Mouse (Mus musculus): ENCODE results near the gene Hbq1a.
"Not testable (repeated sequence)": the region's sequence is repeated elsewhere in the genome, so short reads cannot be mapped to it uniquely, and the experiment has no call there.

Gene Hbq1a

DNA sequence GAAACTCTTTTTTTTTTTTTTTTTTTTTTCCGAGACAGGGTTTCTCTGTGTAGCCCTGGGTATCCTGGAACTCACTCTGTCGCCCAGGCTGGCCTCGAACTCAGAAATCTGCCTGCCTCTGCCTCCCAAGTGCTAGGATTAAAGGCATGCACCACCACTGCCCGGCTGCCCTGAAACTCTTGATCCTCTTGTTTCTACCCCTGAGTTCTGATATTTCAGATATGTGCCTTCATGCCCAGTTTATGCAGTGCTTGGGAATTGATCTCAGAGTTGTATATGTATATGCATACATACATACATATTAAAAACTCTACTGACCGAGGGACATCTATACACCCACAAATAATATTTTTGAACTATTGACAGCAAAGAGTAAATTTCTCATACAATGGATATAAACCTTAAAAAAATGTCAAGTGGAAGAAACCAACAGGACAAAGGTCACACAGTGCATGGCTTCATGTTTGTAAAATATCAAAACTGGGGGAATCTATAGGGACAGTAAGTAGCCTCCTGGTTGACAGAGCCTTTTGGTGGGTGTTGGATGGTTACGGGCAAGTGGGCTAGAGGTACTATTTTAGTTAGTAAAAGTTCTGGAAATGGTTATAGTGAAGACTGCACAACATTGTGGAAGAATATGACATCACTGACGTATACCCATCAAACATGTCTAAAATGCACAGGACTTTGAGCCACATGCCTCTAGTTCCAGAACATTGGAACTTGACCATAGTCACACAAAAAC is 14.7 kb upstream of the Hbq1a start:
- no peak for DNase-seq (ENCODE audit: low spot score in 2 of 2)

- not testable (repeated sequence) for DNase-seq (ENCODE audit: low spot score in 2 of 2)
Observed at GRCm38 (mm10) chr11:32285887-32286286, 14.0 kb upstream of the Hbq1a start.

GRCm38 (mm10) chr11:32286695-32287492 is 13.0 kb upstream of the Hbq1a start, which contains the start of gene Hbq1b:
TSS of gene Hbq1b (plus strand) at chr11:32286965.
- DNase-seq (ENCODE audit: low spot score in 2 of 2): peak; percentile 82 to 88

GRCm38 (mm10) chr11:32287493-32287825 is 12.4 kb upstream of the Hbq1a start:
- DNase-seq (ENCODE audit: low spot score in 2 of 2): no peak

GRCm38 (mm10) chr11:32292819-32293218 is 7.0 kb upstream of the Hbq1a start:
- not testable (repeated sequence) for DNase-seq (ENCODE audit: low spot score in 2 of 2)

GRCm38 (mm10) chr11:32293479-32293878 is 6.4 kb upstream of the Hbq1a start:
- not testable (repeated sequence) for DNase-seq (ENCODE audit: low spot score in 2 of 2)

DNA sequence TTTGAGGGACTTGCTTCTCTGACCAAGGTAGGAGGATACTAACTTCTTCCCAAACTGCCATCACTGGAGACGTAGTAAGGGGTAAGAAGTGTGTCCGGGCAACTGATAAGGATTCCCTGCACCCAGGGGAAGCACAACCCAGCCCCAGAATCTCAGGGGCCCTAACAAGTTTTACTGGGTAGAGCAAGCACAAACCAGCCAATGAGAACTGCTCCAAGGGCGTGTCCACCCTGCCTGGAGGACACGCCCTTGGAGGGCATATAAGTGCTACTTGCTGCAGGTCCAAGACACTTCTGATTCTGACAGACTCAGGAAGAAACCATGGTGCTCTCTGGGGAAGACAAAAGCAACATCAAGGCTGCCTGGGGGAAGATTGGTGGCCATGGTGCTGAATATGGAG is 3.7 kb upstream of the Hbq1a start, which contains the start of gene Hba-a2:
Gene Hba-a2 (plus strand): TSS at position 287 of the 400 bp plus-strand sequence.
- DNase-seq (ENCODE audit: low spot score in 2 of 2): not testable (repeated sequence)

DNA sequence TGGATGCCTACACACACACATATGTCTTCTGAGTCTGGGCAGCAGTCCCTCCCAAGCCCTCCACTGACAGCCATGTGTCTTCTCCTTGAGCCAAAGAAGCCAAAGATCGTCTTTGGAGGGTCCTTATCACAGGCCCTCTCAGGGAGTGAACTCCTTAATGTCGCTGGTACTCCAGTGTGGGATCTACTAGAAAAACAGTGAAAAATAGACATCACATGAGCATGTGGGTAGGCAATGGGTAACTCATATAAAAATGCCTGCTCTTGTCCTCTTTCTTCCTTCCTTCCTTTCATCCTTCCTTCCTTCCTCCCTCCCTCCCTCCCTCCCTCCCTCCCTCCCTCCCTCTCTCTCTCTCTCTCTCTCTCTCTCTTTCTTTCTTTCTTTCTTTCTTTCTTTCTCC is 2.5 kb upstream of the Hbq1a start:
- not testable (repeated sequence) for DNase-seq (ENCODE audit: low spot score in 2 of 2)

DNA sequence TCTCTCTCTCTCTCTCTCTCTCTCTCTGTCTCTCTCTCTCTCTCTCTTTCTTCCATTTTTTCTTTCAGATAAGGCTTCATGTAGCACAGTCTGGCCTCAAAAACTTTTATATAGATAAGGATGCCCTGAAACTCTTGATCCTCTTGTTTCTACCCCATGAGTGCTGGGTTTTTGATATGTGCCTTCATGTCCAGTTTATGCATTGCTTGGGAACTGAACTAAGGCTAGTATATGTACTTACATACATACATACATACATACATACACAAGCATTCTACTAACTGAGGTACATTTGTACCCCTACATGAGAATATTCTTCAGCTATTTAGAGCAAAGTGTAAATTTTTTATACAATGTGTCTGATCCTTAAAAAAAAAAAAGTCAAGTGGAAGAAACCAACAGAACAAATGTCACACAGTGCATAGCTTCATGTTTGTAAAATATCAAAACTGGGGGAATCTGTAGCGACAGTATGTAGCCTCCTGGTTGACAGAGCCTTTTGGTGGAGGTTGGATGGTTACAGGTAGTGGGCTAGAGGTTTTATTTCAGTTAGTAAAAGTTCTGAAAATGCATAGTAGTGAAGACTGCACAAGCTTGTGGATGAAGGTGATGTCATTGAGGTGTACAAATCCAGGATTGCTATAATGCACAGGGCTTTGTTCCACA is 1.9 kb upstream of the Hbq1a start:
- no peak for DNase-seq (ENCODE audit: low spot score in 2 of 2)

DNA sequence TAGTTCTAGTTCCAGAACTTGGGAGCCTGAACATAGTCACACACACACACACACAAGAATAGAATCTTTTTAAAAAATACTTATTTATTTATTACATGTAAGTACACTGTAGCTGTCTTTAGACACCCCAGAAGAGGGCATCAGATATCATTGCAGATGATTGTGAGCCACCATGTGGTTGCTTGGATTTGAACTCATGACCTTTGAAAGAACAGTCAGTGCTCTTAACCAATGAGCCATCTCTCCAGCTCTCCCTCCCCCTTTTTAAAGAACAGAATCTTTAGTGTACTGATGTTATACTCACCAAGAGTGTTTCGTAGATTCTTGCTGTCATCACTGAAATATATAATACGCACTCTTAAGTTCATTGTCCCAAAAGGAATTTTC is 1.3 kb upstream of the Hbq1a start:
- DNase-seq (ENCODE audit: low spot score in 2 of 2): no peak

DNA sequence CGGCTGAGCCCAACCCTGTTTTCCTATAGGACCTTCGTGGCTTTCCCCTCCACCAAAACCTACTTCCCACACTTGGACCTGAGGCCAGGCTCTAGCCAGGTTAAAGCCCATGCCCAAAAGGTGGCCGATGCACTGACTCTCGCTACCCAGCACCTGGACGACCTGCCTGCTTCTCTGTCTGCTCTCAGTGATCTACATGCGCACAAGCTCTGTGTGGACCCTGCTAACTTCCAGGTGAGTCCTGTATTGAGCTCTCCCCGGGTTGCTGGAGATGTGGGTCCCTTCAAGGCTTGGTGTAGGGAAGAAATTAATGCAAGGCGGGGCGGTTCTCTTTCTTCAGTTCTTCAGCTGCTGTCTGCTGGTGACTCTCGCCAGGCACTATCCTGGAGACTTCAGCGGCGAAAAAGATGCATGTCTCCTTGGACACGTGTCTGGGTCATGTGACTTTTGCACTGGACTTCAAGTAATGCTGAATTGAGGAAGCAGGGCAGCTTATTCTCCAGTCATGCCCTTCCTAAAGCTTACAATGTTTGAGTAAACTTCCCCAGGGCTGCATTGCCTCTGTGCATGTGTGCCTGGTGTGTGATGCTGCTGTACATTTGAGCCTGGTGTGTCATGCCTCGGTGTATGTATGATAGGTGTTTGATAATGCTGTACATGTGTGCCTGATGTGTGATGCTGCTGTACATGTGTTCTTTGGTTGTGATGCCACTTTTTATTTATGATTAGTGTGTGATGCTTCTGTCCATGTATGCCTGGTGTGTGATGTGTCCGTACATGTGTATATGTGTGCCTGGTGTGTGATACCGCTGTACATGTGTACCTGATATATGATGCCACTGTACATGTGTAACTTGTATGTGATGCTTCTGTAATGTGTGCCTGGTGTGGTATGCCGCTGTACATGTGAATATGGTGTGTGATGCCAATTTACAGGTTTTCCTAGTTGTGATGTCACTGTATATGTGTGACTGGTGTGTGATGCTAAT is 704 bp downstream of the Hbq1a start:
- no peak for DNase-seq (ENCODE audit: low spot score in 2 of 2)

DNA sequence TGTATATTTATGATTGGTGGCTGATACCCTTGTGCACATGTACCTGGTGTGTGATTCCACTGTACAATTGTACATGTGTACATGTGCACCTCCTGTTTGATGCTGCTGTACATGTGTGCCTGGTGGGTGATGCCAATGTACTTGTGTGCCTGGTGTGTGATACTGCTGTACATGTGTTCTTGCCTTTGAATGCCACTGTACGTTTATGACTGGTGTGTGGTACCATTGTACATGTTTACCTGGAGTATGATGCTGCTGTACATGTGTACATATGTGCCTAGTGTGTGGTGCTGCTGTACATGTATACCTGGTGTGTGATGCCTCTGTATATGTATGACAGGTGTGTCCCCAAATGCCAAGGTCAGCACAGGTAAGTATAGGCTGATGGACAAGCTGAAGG is 1.6 kb downstream of the Hbq1a start:
- DNase-seq (ENCODE audit: low spot score in 2 of 2): no peak

DNA sequence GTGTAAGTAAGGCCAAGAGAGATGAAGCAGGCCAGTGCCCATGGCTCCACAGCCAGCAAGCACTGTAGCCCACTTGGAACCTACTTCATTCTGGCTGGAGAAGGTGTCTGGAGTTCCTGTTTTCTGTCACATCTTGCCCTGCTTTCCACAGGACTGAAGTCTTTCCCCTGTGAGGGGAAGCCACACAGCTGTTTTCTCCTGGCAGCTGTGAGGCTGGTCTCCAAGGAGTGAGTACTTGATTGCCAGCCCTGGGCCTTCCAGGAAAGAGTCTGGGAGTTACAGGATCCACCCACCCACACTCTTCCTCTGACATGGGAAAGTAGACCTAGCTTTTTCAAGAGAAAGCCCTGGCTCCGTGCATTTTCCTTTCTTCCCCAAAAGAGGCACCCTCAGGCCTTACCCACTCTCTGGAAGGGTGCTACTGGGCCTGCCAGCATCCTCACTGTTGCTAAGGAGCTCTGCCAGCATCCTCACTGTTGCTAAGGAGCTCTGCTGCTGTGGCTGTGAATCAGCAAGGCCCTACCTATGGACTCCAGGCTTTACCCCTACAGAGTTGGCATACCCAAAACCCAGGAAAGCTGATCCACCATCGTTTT is 3.1 kb downstream of the Hbq1a start:
- peak; percentile 53 to 54 for DNase-seq (ENCODE audit: low spot score in 2 of 2)

- no peak for DNase-seq (ENCODE audit: low spot score in 2 of 2)
Observed at GRCm38 (mm10) chr11:32303455-32303854, 3.6 kb downstream of the Hbq1a start.

DNA sequence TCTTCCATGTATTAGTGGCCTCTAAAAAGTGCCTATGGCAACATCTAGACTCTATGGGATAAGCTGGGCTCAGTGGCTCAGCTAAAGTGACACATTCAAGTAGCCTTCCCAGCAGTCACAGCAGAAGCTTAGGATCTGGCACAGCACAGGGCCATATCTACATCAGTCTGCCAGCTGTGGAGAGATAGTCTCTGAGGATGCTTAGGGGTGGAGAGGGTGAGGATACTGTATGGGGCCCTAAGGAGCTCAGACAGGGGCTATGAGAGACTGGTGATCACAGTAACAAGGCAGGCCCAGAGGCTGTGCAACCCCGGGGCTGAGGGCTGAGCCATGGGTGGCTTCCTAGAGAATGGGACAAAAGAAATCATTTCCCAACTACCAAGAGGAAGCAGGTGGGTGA is 7.1 kb downstream of the Hbq1a start:
- DNase-seq (ENCODE audit: low spot score in 2 of 2): no peak

- no peak for DNase-seq (ENCODE audit: low spot score in 2 of 2)
Observed at GRCm38 (mm10) chr11:32309446-32309845, 9.6 kb downstream of the Hbq1a start.

DNA sequence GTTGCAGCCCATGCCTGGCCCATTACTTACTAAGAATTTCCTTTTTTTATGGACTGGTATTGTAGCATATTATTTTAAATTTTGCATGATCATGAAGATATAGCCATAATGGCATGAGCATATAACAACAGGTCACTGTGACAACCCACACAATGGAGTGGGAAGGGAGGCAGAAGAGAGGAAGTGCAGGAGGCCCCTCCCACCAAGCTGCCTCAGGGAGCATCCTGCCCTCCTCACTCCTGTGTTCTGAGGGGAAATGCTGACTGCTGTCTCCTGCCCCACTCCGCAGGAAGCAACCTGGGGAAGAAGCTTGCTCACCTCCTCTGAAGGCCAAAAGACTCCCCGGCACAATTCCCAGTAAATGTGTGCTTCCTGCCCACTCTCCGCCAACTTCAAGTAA is 10.1 kb downstream of the Hbq1a start:
- no peak for DNase-seq (ENCODE audit: low spot score in 2 of 2)

GRCm38 (mm10) chr11:32316009-32316408 is 16.1 kb downstream of the Hbq1a start:
- DNase-seq (ENCODE audit: low spot score in 2 of 2): no peak

DNA sequence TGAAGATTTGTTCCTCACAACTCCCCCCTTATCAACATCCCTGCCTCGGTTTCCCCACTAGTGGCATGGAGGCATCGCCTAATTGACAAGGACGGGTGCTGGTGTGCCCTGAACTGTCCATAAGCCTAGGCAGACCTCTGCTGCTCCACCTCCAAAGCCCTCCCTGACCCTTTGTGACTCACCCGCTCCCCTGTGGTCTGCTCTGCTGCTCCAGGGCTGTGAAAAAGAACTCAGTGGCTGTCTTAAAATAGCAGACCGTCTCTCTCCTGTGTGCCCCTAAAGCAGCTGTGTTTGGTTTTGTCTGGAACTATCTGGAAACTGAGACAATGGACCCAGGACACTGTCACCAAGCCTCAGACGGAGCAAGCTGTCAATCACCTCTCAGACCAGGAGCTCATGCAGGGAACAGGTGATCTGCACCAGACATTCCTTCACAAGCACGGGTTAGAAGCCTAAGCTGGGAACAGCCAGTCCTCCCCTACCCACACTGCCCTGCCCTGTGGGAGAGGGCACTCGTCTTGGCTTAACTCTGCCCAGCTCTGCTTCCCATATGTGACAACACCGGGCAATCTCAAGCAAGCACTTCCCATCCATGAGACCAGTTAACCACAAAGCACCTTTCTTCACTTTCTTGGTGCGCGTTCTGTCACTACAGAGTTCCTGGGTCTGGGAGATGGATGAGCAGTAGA is 20.8 kb downstream of the Hbq1a start:
- DNase-seq (ENCODE audit: low spot score in 2 of 2): no peak

DNA sequence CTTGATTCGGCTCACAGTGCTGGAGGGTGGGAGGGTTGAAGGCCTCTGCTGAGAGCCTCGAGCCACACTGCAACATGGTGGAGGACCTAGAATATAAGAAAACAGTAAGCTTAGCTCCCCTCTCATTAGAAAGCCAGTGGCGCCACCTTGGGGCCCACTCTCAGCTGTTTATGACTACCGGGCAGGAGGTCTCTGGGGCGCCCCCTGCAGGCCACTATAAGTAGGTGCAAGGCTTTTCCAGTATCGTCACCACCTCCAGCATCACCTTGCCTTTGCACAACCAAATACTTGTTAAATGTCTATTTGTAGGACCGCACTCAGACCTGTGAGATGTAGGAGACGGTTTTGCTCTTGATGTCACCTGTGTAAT is 21.3 kb downstream of the Hbq1a start:
- peak; percentile 68 to 71 for DNase-seq (ENCODE audit: low spot score in 2 of 2)
